In the genomic region with DNA sequence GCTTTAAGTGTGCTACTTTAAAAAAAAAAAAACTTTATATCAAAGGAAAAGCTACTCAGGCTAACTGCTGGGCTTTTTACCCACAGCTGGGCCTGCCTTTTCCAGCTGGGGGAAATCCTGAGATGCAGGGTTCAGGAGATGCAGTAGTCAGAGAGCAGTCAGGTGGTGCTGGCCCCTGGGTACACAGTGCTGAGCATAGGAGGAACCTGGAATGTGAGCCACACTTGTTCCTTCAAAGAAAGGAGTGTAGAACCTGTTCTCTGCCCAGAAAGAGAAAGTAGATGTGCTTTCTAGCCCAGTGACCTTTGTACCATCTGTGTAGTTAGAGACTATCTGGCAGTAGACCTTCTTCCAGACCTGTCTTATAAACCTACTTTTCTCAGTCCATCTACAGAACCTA, we compare ENCODE assay signal across 30 mouse cellular contexts.
DNase-seq lines count a peak whose midpoint lies in the region; ATAC-seq and TF ChIP-seq lines count a peak whose summit lies in the region.
"Had no signal": no experiment of that assay in that cellular context is flagged by ENCODE, and none has a peak within 500 bp of the region (broad histone marks: within the 10 kb centered on the region; RNA-seq: fewer than 3 reads in every experiment).

No protein-coding gene starts in this region.

- peak; percentile 10 for DNase-seq in kidney, adult 9 months
- no peak for DNase-seq in kidney, postnatal 10 days
- peak; percentile 2 for DNase-seq in adipocyte (ENCODE audit: low spot score)
- DNase-seq in yolk sac, embryonic 10.5 days (ENCODE audit: low spot score), result peak; percentile 5
- no peak for DNase-seq in spleen, postnatal 10 days (ENCODE audit: low spot score in 2 of 2)
- DNase-seq: adrenal gland, postnatal 36 days; cerebellum, adult 18-20 months; cerebellum, postnatal 10 days; forebrain, postnatal 0 days; heart, postnatal 36 days; kidney, adult 8-10 months; kidney, postnatal 14 days; lung, postnatal 36 days; right cerebral cortex, postnatal 25 days; thymus, postnatal 25 days had no signal

- no peaks in the 10 kb centered on the region for H3K4me1 ChIP-seq in intestine, postnatal 0 days (replicated peaks; ENCODE audit: control insufficient read depth, insufficient read depth, low read length)
- H3K4me1 ChIP-seq: embryonic facial prominence, embryonic 13.5 days; forebrain, embryonic 10.5 days; hindbrain, embryonic 12.5 days; limb, embryonic 10.5 days; limb, embryonic 15.5 days; lung, embryonic 15.5 days had no signal

- ATAC-seq in intestine, postnatal 0 days, result peak; percentile 94
- ATAC-seq in granulocyte monocyte progenitor cell, adult 5-6 weeks (replicated peaks; ENCODE audit: poor library complexity, severe bottlenecking), result no peak
- ATAC-seq: CD4-positive, CD25-positive, alpha-beta regulatory T cell, adult 4 months; forebrain, postnatal 0 days; hindbrain, postnatal 0 days; midbrain, embryonic 16.5 days had no signal

- H3K27ac ChIP-seq in intestine, postnatal 0 days (ENCODE audit: low read depth, low read length), result no peak overlapping the region
- H3K27ac ChIP-seq: embryonic facial prominence, embryonic 13.5 days; forebrain, embryonic 10.5 days; heart, embryonic 10.5 days; heart, embryonic 15.5 days; hindbrain, embryonic 12.5 days; hindbrain, postnatal 0 days; limb, embryonic 10.5 days; limb, embryonic 15.5 days; liver, embryonic 14.5 days; lung, embryonic 15.5 days had no signal

- no peak overlapping the region for H3K9ac ChIP-seq in intestine, postnatal 0 days (ENCODE audit: low read depth, low read length)
- H3K9ac ChIP-seq: embryonic facial prominence, embryonic 13.5 days; forebrain, postnatal 0 days; heart, embryonic 15.5 days; hindbrain, embryonic 12.5 days; limb, embryonic 15.5 days; liver, embryonic 14.5 days; lung, embryonic 15.5 days had no signal

- no peaks in the 10 kb centered on the region for H3K27me3 ChIP-seq in intestine, postnatal 0 days (replicated peaks; ENCODE audit: control insufficient read depth, insufficient read depth, low read length)
- H3K27me3 ChIP-seq: embryonic facial prominence, embryonic 13.5 days; heart, embryonic 15.5 days; hindbrain, embryonic 12.5 days; limb, embryonic 15.5 days; lung, embryonic 15.5 days had no signal

- no peaks in the 10 kb centered on the region for H3K9me3 ChIP-seq in intestine, postnatal 0 days (ENCODE audit: control insufficient read depth)
- H3K9me3 ChIP-seq: embryonic facial prominence, embryonic 13.5 days; forebrain, embryonic 10.5 days; heart, embryonic 10.5 days; heart, embryonic 15.5 days; hindbrain, embryonic 12.5 days; limb, embryonic 10.5 days; limb, embryonic 15.5 days; lung, embryonic 15.5 days had no signal

- no peak overlapping the region for H3K4me3 ChIP-seq in intestine, postnatal 0 days (ENCODE audit: low read depth, low read length)
- H3K4me3 ChIP-seq: embryonic facial prominence, embryonic 13.5 days; forebrain, embryonic 10.5 days; heart, embryonic 10.5 days; heart, embryonic 15.5 days; hindbrain, embryonic 12.5 days; limb, embryonic 10.5 days; limb, embryonic 15.5 days; lung, embryonic 15.5 days had no signal

- TF ChIP-seq CTCF in intestine, postnatal 0 days (IDR thresholded peaks at IDR 0.05; ENCODE audit: low read depth), result no peak

- no peak overlapping the region for H3K4me2 ChIP-seq in intestine, postnatal 0 days (replicated peaks; ENCODE audit: low read depth)
- H3K4me2 ChIP-seq: embryonic facial prominence, embryonic 13.5 days; heart, embryonic 15.5 days; hindbrain, embryonic 12.5 days; limb, embryonic 15.5 days; lung, embryonic 15.5 days; midbrain, embryonic 11.5 days had no signal

- peaks cover 32% of the 10 kb centered on the region for H3K36me3 ChIP-seq in intestine, postnatal 0 days (ENCODE audit: control insufficient read depth, insufficient read depth)

Comparison
In these comparisons a context has a peak if more than half of its experiments do, and no peak if none do; other contexts are left out.
1. DNase-seq: peak in kidney, adult 9 months (single experiment), adipocyte (single experiment) and yolk sac, embryonic 10.5 days (single experiment); none in kidney, postnatal 10 days (single experiment) and spleen, postnatal 10 days (0 of 2).